Mouse (Mus musculus) hindbrain, embryonic 14.5 days (tissue): ENCODE measurements around the gene Bcr. TPM values are rescaled to one million over a fixed set of nuclear protein-coding genes. Genes with fewer than 3 reads are reported as not detected.
"Not testable (repeated sequence)": the region's sequence is repeated elsewhere in the genome, so short reads cannot be mapped to it uniquely, and the experiment has no call there.

Experiments
- ATAC-seq: fragments of 200-750 bp; cut with Nextera tagmentation; 2 replicates; pipeline ENCODE4 v1.8.0; 2017; ENCODE audit warnings: moderate number of reproducible peaks, mild to moderate bottlenecking, moderate TSS enrichment, moderate library complexity; ENCODE audit not compliant: low FRiP score
- DNase-seq: peaks from one replicate; pipeline ENCODE4 v3.0.0-alpha.2; 2015; ENCODE audit warnings: low spot score
- H3K27ac ChIP-seq: fragments of 300-500 bp; sonication (generic); 2 replicates; pipeline ENCODE4 v1.5.1; 2014; ENCODE audit warnings: mild to moderate bottlenecking, moderate library complexity
- H3K27me3 ChIP-seq: fragments of 300-500 bp; sonication (generic); 2 replicates; pipeline ENCODE4 v1.6.1; 2014; ENCODE audit warnings: mild to moderate bottlenecking, low read length, mixed read lengths; ENCODE audit not compliant: control insufficient read depth, insufficient read depth
- H3K36me3 ChIP-seq: fragments of 300-500 bp; sonication (generic); replicated peaks from 2 replicates; pipeline ENCODE4 v1.6.1; 2014; ENCODE audit not compliant: control insufficient read depth, insufficient read depth
- H3K4me1 ChIP-seq: fragments of 300-500 bp; sonication (generic); replicated peaks from 2 replicates; pipeline ENCODE4 v1.6.1; 2014; ENCODE audit warnings: antibody characterized with exemption, low read length, mixed read lengths; ENCODE audit not compliant: control insufficient read depth, insufficient read depth
- H3K4me2 ChIP-seq: fragments of 300-500 bp; sonication (generic); replicated peaks from 2 replicates; pipeline ENCODE4 v1.6.1; 2014; ENCODE audit warnings: mild to moderate bottlenecking, moderate library complexity
- H3K4me3 ChIP-seq: fragments of 300-500 bp; sonication (generic); replicated peaks from 2 replicates; pipeline ENCODE4 v1.5.1; 2014; ENCODE audit warnings: mild to moderate bottlenecking, low read length
- H3K9ac ChIP-seq: fragments of 300-500 bp; sonication (generic); 2 replicates; pipeline ENCODE4 v1.6.1; 2014
- H3K9me3 ChIP-seq: fragments of 300-500 bp; sonication (generic); 2 replicates; pipeline ENCODE4 v1.6.1; 2016; ENCODE audit warnings: low read length; ENCODE audit not compliant: control insufficient read depth
- WGBS: fragments of 180-500 bp; shearing (Covaris S2); extraction: QIAGEN DNeasy Blood & Tissue Kit; methylation state at CpG from one replicate; pipeline ENCODE4 v1.1.7; 2014; 5-methylcytosine and 5-hydroxymethylcytosine counted together
- polyA plus RNA-seq: library from polyadenylated mRNA; unstranded; fragments of >200 nt; fragmentation: Nextera tagmentation; extraction: Ambion mirVana; gene quantifications from 2 replicates; pipeline ENCODE4 v1.2.1, GENCODE M21; 2014

The Bcr gene
- polyA plus RNA-seq, 1 experiment from 2014 or later: 24.0 TPM

GRCm38 (mm10) chr10:75030234-75030633 lies 30.2 kb upstream of the Bcr start:
- ATAC-seq: no peak
- no peak overlapping the region for H3K4me2 ChIP-seq
- no peaks in the 10 kb centered on the region for H3K27me3 ChIP-seq
- WGBS: 87% methylated on average over 3 of the region's 3 CpGs
- no peaks in the 10 kb centered on the region for H3K36me3 ChIP-seq
- no peaks in the 10 kb centered on the region for H3K9me3 ChIP-seq
- H3K9ac ChIP-seq: no peak overlapping the region
- H3K4me3 ChIP-seq: no peak overlapping the region
- no peak overlapping the region for H3K27ac ChIP-seq
- no peak for DNase-seq
- peaks cover 12% of the 10 kb centered on the region for H3K4me1 ChIP-seq

DNA sequence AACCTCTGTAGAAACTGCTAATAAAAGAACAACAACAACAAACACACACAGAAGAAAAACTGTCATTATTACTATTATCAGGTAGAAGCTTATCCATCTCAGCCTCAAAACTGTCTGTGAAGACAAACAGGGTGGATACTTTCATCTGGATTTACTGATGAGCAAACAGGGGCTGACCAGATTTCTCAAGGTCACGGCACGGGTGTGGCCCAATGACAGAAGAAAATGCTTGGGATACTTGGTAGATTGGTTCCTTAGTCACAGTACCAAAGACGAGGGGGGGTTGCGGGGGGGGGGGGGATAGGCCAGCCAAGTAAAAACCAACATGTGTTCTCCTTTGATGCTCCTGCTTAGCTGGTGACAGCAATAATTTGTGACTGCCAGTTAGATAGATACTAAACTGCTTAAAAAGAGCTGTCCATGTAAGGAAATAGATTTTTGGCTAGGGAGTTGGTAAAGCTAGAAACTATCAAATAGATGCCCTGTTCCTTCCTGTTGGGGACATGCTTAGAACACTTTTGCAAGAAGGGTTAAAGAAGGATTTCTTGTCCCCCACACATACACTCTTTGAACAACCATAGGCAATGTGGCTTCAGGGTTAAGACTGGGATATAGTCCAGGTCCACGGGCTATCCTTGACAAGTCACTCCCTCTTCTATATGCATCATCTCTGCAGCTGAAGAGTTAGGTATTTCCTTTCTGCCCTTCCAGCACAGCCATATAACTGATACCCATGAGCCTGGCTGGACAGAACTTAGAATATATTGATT lies 28.9 kb upstream of the Bcr start:
- H3K36me3 ChIP-seq: no peaks in the 10 kb centered on the region
- H3K4me3 ChIP-seq: no peak overlapping the region
- H3K27me3 ChIP-seq: no peaks in the 10 kb centered on the region
- H3K4me1 ChIP-seq: peaks cover 18% of the 10 kb centered on the region
- no peak for ATAC-seq
- H3K9me3 ChIP-seq: no peaks in the 10 kb centered on the region
- H3K9ac ChIP-seq: no peak overlapping the region
- no peak overlapping the region for H3K4me2 ChIP-seq
- DNase-seq: no peak
- 79% methylated on average over 5 of the region's 5 CpGs for WGBS
- H3K27ac ChIP-seq: peak overlapping the region; percentile 48; the same call in 1 of the 2 replicates

DNA sequence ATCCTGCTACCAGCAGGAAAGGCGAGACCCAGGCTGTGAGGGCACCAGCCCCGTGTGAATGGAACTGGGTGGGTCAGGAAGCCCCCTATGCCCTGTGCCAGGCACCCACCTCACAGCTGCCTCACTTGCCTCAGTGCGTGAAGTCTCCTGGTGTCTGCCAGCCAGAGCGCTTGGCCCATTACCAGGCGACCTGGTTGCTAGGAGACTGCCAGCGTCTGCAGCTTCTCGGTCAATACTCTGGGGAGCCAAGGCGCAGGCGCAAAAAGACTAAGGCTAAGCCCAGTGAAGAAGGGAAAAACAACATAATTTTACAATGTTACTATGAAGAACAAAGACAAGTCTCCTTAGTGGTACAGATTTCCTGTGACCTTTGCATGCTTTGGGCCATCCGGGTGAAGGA lies 28.0 kb upstream of the Bcr start, which contains the start of gene Rsph14:
TSS of gene Rsph14 (minus strand) at position 192 of the 400 bp plus-strand sequence.
- H3K9me3 ChIP-seq: no peaks in the 10 kb centered on the region
- H3K9ac ChIP-seq: no peak within 1 kb of the TSS
- ATAC-seq (peak; percentile 68), DNase-seq (peak; percentile 94)
- no peaks in the 10 kb centered on the region for H3K27me3 ChIP-seq
- H3K4me1 ChIP-seq: peaks cover 21% of the 10 kb centered on the region
- 10% methylated on average over 10 of the region's 10 CpGs for WGBS
- H3K36me3 ChIP-seq: no peaks in the 10 kb centered on the region
- H3K4me3 ChIP-seq: no peak within 1 kb of the TSS
- peak within 1 kb of the TSS; percentile 40 for H3K4me2 ChIP-seq
- peak within 1 kb of the TSS; percentile 48 for H3K27ac ChIP-seq

DNA sequence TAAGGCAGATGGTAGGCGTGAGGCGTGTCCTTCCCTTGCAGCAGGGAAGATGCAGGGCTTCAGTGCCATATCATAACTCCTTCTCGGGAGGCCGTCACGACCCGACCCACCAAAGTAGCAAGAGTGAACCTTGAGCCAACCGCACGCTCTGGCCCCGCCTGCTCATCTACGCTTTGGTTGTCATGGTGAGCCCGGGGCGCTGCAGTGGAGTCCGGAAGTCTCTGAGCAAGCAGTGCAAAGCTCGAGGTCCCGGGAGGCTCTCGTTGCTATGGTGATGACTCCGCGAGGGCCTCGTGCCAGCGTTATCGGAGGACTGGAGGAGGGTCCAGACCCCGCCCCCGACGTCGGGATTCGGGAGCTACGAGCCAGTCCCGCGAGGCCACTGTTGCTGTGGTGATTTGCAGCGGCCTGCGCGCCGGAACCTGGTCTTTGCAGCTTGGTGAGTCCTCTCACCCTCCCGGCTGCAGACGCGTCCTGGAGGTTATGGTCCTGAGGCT lies 23.5 kb upstream of the Bcr start, which contains the start of gene Rab36:
TSS of gene Rab36 (plus strand) at position 176 of the 497 bp plus-strand sequence.
- Histone ChIP-seq H3K36me3 (no peaks in the 10 kb centered on the region), H3K4me2 (peak within 1 kb of the TSS; percentile 59), H3K4me1 (peaks cover 33% of the 10 kb centered on the region), H3K9me3 (no peaks in the 10 kb centered on the region), H3K9ac (peak within 1 kb of the TSS; percentile 59), H3K27me3 (no peaks in the 10 kb centered on the region), H3K27ac (peak within 1 kb of the TSS; percentile 83), H3K4me3 (peak within 1 kb of the TSS; percentile 32)
- DNase-seq (peak; percentile 97), ATAC-seq (peak; percentile 95)
- WGBS: under 1% methylated on average over 36 of the region's 36 CpGs

DNA sequence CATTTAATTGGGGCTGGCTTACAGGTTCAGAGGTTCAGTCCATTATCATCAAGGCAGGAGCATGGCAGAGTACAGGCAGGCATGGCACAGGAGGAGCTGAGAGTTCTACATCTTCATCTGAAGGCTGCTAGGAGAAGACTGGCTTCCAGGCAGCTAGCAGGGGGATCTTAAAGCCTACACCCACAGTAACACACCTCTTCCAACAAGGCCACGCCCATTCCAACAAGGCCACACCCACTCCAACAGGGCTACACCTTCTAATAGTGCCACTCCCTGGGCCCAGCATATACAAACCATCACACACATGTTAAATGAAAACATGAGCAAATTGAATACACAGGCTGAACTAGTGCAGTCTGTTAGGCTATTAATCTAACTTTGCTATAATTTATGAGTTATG lies 18.3 kb upstream of the Bcr start:
- H3K4me3 ChIP-seq, H3K4me2 ChIP-seq, H3K27me3 ChIP-seq, H3K27ac ChIP-seq, DNase-seq, H3K9me3 ChIP-seq, ATAC-seq, H3K9ac ChIP-seq, H3K36me3 ChIP-seq: not testable (repeated sequence)
- WGBS: 17% methylated on average over 1 of the region's 1 CpGs
- peaks cover 16% of the 10 kb centered on the region; the same call in 1 of the 2 replicates for H3K4me1 ChIP-seq

DNA sequence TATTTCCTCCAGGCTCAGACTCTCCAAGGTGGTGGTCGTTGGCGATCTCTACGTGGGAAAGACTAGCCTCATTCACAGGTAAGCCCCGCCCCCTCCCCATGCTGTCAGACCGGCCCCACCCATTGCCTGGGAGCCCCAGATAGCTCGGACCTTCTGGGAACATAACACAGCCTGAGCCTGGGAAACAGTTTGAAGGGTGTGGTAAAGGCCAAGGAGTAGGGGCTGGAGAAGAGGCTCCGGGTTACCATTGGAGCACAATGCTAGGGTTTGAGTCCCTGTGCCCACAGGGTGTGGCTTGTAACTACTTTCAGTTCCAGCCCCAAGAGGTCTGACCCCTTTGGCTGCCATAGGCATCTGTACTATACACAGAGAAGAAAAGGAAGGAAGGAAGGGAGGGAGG lies 15.9 kb upstream of the Bcr start:
- Histone ChIP-seq H3K27me3 (no peaks in the 10 kb centered on the region), H3K36me3 (peaks cover 10% of the 10 kb centered on the region; the same call in 1 of the 2 replicates), H3K9me3 (no peaks in the 10 kb centered on the region), H3K9ac (no peak overlapping the region), H3K4me2 (no peak overlapping the region), H3K4me1 (no peaks in the 10 kb centered on the region), H3K27ac (no peak overlapping the region), H3K4me3 (no peak overlapping the region)
- 47% methylated on average over 7 of the region's 7 CpGs for WGBS
- ATAC-seq (no peak), DNase-seq (no peak)

DNA sequence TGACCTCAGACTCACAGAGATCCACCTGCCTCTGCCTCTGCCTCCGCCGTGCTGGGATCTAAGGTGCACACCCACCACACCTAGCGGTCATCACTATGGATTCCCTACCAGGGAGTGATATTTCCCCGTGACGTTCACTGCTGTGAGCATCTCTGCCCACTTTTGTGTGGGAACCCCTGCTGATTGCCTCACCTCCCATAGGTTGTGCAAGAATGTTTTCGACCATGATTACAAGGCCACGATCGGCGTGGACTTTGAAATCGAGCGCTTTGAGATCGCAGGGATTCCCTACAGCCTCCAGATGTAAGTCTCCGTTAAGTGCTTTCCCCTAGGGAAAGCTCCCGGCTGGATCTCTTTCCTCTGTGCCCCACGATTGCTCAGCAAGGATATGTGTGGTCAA lies 14.6 kb upstream of the Bcr start:
- no peak overlapping the region for H3K9ac ChIP-seq
- DNase-seq: no peak
- H3K36me3 ChIP-seq: peaks cover 10% of the 10 kb centered on the region; the same call in 1 of the 2 replicates
- no peaks in the 10 kb centered on the region for H3K4me1 ChIP-seq
- H3K4me3 ChIP-seq: no peak overlapping the region
- ATAC-seq: no peak
- WGBS: 93% methylated on average over 15 of the region's 15 CpGs
- no peaks in the 10 kb centered on the region for H3K27me3 ChIP-seq
- H3K9me3 ChIP-seq: no peaks in the 10 kb centered on the region
- no peak overlapping the region for H3K4me2 ChIP-seq
- H3K27ac ChIP-seq: no peak overlapping the region

- Histone ChIP-seq H3K27ac (no peak overlapping the region), H3K4me3 (no peak overlapping the region), H3K27me3 (no peaks in the 10 kb centered on the region), H3K9me3 (no peaks in the 10 kb centered on the region), H3K36me3 (peaks cover 10% of the 10 kb centered on the region; the same call in 1 of the 2 replicates), H3K4me1 (no peaks in the 10 kb centered on the region), H3K9ac (no peak overlapping the region), H3K4me2 (no peak overlapping the region)
- WGBS: 94% methylated on average over 7 of the region's 7 CpGs
- no peak for DNase-seq
- no peak for ATAC-seq
Observed at GRCm38 (mm10) chr10:75048711-75049110, 11.7 kb upstream of the Bcr start.

GRCm38 (mm10) chr10:75051364-75052074 lies 8.9 kb upstream of the Bcr start:
- DNase-seq (no peak), ATAC-seq (no peak)
- 0 out of 2 replicates have a peak, but pooled peaks cover 2% of the 10 kb centered on the region for H3K36me3 ChIP-seq
- H3K9ac ChIP-seq: no peak overlapping the region
- peaks cover 6% of the 10 kb centered on the region for H3K4me1 ChIP-seq
- H3K27ac ChIP-seq: no peak overlapping the region
- no peaks in the 10 kb centered on the region for H3K9me3 ChIP-seq
- no peak overlapping the region for H3K4me3 ChIP-seq
- no peak overlapping the region for H3K4me2 ChIP-seq
- H3K27me3 ChIP-seq: no peaks in the 10 kb centered on the region
- WGBS: 96% methylated on average over 21 of the region's 21 CpGs
